Mouse (Mus musculus) midbrain, postnatal 0 days (tissue): ENCODE measurements around the gene Hist1h3i. TPM values are rescaled to one million over a fixed set of nuclear protein-coding genes. Genes with fewer than 3 reads are reported as not detected.
"Not testable (repeated sequence)": the region's sequence is repeated elsewhere in the genome, so short reads cannot be mapped to it uniquely, and the experiment has no call there.

Experiments
- ATAC-seq: fragments of 200-750 bp; cut with Nextera tagmentation; 2 replicates; pipeline ENCODE4 v1.8.0; 2017; ENCODE audit warnings: moderate number of reproducible peaks, mild to moderate bottlenecking, moderate TSS enrichment, moderate library complexity; ENCODE audit not compliant: low FRiP score
- DNase-seq: peaks from one replicate; pipeline ENCODE4 v3.0.0-alpha.2; 2015; ENCODE audit warnings: low spot score
- H3K27ac ChIP-seq: fragments of 300-500 bp; sonication (generic); 2 replicates; pipeline ENCODE4 v1.5.1; 2014; ENCODE audit warnings: low read depth, mild to moderate bottlenecking, low read length, mixed read lengths
- H3K27me3 ChIP-seq: fragments of 300-500 bp; sonication (generic); 2 replicates; pipeline ENCODE4 v1.6.1; 2014; ENCODE audit warnings: low read length, control low read depth, mixed read lengths; ENCODE audit not compliant: insufficient read depth
- H3K36me3 ChIP-seq: fragments of 300-500 bp; sonication (generic); 2 replicates; pipeline ENCODE4 v1.6.1; 2014; ENCODE audit warnings: low read length, control low read depth, mixed read lengths; ENCODE audit not compliant: insufficient read depth
- H3K4me1 ChIP-seq: fragments of 300-500 bp; sonication (generic); 2 replicates; pipeline ENCODE4 v1.6.1; 2014; ENCODE audit warnings: mild to moderate bottlenecking, control low read depth, antibody characterized with exemption, low read length, mixed read lengths; ENCODE audit not compliant: insufficient read depth
- H3K4me2 ChIP-seq: fragments of 300-500 bp; sonication (generic); 2 replicates; pipeline ENCODE4 v1.6.1; 2014; ENCODE audit warnings: low read depth, mild to moderate bottlenecking, low read length, mixed read lengths; ENCODE audit not compliant: poor library complexity, severe bottlenecking
- H3K4me3 ChIP-seq: fragments of 300-500 bp; sonication (generic); 2 replicates; pipeline ENCODE4 v1.5.1; 2014; ENCODE audit warnings: low read depth, mild to moderate bottlenecking, low read length, moderate library complexity
- H3K9ac ChIP-seq: fragments of 300-500 bp; sonication (generic); replicated peaks from 2 replicates; pipeline ENCODE4 v1.6.1; 2014; ENCODE audit warnings: mild to moderate bottlenecking, low read length, moderate library complexity, mixed read lengths; ENCODE audit not compliant: poor library complexity, severe bottlenecking
- H3K9me3 ChIP-seq: fragments of 300-500 bp; sonication (generic); 2 replicates; pipeline ENCODE4 v1.6.1; 2016; ENCODE audit warnings: low read length, control low read depth
- CTCF ChIP-seq: IDR thresholded peaks from 2 replicates; pipeline ENCODE4 v1.5.1; 2016; ENCODE audit warnings: antibody characterized with exemption, mild to moderate bottlenecking
- WGBS: fragments of 180-500 bp; shearing (Covaris S2); extraction: QIAGEN DNeasy Blood & Tissue Kit; methylation state at CpG from one replicate; pipeline ENCODE4 v1.1.7; 2014; 5-methylcytosine and 5-hydroxymethylcytosine counted together
- microRNA-seq: library from miRNA; unstranded; fragments of <30 nt; microRNA quantifications from one replicate; pipeline ENCODE4, GENCODE M21; 2016; ENCODE audit warnings: borderline number of aligned reads
- polyA plus RNA-seq: library from polyadenylated mRNA; unstranded; fragments of >200 nt; fragmentation: Nextera tagmentation; extraction: Ambion mirVana; gene quantifications from 2 replicates; pipeline ENCODE4 v1.2.1, GENCODE M21; 2015
- total RNA-seq: library from RNA; depleted of rRNA; stranded (reverse); fragments of >200 nt; gene quantifications from 2 replicates; pipeline ENCODE4 v1.2.3, GENCODE M21; 2014; rRNA removed

The Hist1h3i gene
- total and polyA plus RNA-seq, 2 experiments from 2014 or later: 10.0 to 525 TPM

DNA sequence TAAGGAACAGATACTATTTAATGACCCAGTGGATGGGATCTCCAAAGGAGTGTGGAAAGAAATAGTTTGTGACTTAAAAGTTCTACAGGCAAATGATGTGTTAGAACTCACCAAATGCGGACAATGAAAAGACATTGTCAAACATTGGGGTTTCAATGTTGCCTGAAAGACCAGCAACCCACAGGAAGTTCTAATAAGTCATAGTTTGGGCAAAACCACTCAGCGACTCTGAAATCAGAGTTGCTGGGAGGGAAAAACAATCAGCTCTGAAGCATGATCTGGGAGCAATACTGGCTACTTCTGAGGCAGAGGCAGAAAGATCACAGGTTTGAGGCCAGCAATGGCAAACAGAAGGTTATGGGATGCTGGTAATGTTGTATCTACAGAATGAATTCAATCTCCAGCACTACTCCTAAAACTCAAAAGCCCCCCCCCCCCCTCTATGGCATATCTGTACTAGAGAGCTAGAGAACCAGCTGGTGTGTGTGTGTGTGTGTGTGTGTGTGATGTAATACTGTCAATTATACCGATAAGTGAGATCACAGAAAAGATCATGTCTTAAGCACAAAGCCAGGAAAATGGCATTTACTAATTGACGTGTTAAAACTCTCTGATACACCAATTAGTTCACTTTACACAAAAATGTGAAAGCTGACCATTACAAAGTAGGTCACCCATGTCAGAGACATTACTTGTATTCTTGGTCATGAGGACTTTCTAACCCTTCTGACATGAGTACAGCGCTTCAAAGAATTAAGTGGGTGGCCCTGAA lies 33.6 kb downstream of the Hist1h3i start:
- peak overlapping the region; percentile 48; the same call in 1 of the 2 replicates for H3K27ac ChIP-seq
- ATAC-seq: no peak
- 6% methylated on average over 5 of the region's 5 CpGs for WGBS
- H3K27me3 ChIP-seq: no peaks in the 10 kb centered on the region
- DNase-seq: peak; percentile 39
- H3K4me2 ChIP-seq: peak overlapping the region; percentile 58
- TF ChIP-seq CTCF: no peak
- no peaks in the 10 kb centered on the region for H3K9me3 ChIP-seq
- peak overlapping the region; percentile 44 for H3K4me3 ChIP-seq
- H3K36me3 ChIP-seq: no peaks in the 10 kb centered on the region
- H3K9ac ChIP-seq: peak overlapping the region; percentile 59
- no peaks in the 10 kb centered on the region for H3K4me1 ChIP-seq

DNA sequence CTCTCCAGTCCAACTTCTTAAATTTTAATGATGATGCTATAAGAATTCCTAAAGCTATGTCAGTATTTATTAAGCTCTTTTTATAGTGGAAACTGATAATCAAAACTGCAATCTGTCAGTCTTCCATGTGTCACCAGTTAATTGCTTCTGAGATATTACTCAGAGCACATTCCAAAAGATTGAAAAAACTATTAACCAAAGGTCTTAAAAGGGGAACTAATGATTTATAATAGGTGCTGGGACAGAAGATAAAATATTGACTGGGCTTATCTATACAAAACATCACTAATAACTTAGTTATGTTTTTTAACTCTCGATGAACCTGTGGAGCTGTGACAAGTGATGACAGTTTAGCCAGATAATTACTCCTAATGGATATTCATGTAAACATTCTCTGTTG lies 38.2 kb downstream of the Hist1h3i start:
- Histone ChIP-seq H3K27me3 (no peaks in the 10 kb centered on the region), H3K9ac (no peak overlapping the region), H3K36me3 (no peaks in the 10 kb centered on the region), H3K9me3 (no peaks in the 10 kb centered on the region), H3K4me1 (no peaks in the 10 kb centered on the region), H3K4me2 (no peak overlapping the region), H3K27ac (no peak overlapping the region), H3K4me3 (no peak overlapping the region)
- TF ChIP-seq CTCF: no peak
- WGBS: 88% methylated on average over 1 of the region's 1 CpGs
- DNase-seq: no peak
- ATAC-seq: no peak

DNA sequence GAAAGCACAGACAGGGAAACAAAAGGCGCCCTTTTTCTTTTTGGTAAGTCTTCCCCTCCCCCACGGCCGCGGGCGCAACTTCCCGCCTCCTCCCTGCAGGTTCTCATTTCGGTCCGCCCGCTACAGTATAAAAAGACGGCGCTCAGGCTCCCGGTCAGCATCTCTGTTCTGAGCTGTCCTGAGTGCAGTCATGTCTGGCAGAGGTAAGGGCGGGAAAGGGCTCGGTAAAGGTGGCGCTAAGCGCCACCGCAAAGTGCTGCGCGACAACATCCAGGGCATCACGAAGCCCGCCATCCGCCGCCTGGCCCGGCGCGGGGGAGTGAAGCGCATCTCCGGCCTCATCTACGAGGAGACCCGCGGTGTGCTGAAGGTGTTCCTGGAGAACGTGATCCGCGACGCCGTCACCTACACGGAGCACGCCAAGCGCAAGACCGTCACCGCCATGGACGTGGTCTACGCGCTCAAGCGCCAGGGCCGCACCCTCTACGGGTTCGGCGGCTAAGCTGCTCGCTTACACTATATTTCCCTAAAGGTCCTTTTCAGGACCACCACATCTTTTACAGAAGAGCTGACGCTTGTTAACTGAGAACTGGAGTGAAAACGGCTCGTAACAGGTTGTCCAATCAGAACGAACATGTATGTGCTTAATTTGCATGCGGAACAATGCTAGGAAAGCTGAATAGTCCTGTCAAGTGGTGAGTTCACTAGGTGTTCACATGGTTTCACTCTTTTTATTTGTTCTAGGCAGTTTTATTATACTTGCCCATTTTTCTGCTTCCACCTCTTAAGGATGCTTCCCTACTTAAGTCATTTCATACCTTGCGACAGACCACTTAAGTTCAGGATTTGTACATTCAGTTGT lies 48.0 kb downstream of the Hist1h3i start, which contains the start of gene Hist1h4j:
Gene Hist1h4j (plus strand): TSS at position 159 of the 862 bp plus-strand sequence.
- not testable (repeated sequence) for H3K27me3 ChIP-seq, H3K9me3 ChIP-seq, H3K36me3 ChIP-seq, H3K4me1 ChIP-seq
- Histone ChIP-seq H3K4me2 (peak within 1 kb of the TSS; percentile 67), H3K4me3 (peak within 1 kb of the TSS; percentile 46), H3K27ac (peak within 1 kb of the TSS; percentile 81), H3K9ac (peak within 1 kb of the TSS; percentile 57)
- ATAC-seq: peak; percentile 88
- DNase-seq: peak; percentile 88
- WGBS: under 1% methylated on average over 40 of the region's 56 CpGs

DNA sequence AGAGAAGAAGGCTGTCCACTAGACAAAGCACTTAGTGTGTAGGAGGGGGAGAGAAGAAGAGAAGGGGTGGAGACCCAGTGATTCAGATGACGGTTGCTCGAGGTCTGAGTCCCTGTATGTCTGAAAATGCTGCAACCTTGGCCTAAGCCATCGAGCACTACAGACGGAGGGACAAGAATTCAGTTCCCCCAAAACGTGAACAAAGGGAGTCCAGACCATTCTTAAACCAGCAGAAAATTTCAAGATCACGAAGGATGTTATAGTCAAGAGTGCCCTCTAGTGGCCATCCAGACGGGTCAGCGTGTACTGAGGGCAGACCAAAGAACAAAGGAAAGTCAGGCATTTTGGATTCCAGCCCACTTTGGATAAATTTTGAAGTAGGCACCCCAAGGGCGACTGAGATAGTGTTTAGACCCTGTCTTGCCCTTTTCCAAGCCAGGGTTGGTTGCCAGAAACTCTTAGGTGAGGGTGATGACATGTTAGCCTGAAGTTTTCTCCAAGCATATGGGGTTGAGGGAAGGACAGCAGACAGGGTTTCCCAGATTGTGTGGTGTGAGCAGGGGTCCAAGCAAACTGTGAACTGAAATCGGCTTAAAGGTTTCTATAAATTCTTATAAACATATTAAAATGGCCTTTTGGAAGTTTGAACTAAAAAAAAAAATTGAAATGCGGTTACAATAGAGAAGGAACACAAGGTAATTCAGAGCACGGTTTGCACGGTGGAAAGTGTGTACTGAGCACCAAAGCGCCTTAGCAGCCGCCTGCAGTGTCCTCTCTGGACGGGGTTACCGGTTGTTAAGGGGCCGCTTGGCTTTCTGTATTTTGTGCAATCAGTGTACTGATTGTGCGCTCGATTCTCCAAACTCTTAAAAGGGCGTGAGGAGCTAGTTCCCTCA lies 48.9 kb downstream of the Hist1h3i start:
- Histone ChIP-seq H3K27ac (peak overlapping the region; percentile 81), H3K27me3 (no peaks in the 10 kb centered on the region), H3K4me1 (no peaks in the 10 kb centered on the region), H3K4me3 (peak overlapping the region; percentile 46), H3K9me3 (no peaks in the 10 kb centered on the region), H3K36me3 (no peaks in the 10 kb centered on the region), H3K4me2 (peak overlapping the region; percentile 67), H3K9ac (peak overlapping the region; percentile 57)
- ATAC-seq (peak; percentile 83), DNase-seq (peak; percentile 96)
- under 1% methylated on average over 21 of the region's 21 CpGs for WGBS
- TF ChIP-seq CTCF: peak; percentile 90

DNA sequence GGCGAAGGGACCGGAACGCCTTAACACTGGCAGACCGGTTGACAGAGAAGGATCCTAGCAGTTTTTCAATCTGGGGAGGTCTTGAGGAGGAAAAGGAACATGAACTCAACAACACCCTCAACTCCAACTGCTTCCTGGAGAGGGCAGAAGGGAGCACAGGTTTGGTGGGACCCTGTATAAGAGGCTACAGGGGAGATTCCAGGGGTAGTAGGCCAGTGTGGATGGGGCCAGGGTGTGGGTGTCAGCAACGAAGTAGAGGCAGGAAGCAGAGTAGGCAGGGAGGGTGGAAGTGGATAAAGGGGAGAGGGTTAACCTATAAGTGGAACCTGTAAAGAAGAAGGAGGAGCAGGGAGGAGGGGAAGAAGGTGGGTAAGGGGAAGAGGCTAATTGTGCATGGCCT lies 49.7 kb downstream of the Hist1h3i start:
- no peak for DNase-seq
- H3K27me3 ChIP-seq: no peaks in the 10 kb centered on the region
- H3K27ac ChIP-seq: peak overlapping the region; percentile 81
- WGBS: 62% methylated on average over 5 of the region's 5 CpGs
- H3K4me3 ChIP-seq: no peak overlapping the region
- H3K36me3 ChIP-seq: no peaks in the 10 kb centered on the region
- no peaks in the 10 kb centered on the region for H3K4me1 ChIP-seq
- TF ChIP-seq CTCF: peak; percentile 39
- peak; percentile 10; the same call in 1 of the 2 replicates for ATAC-seq
- H3K4me2 ChIP-seq: peak overlapping the region; percentile 67
- H3K9ac ChIP-seq: no peak overlapping the region
- H3K9me3 ChIP-seq: no peaks in the 10 kb centered on the region

Small RNAs within 50 kb of the gene (microRNA-seq; reads per million reads assigned to microRNA genes)
- gene Gm19658 (not detected), gene Gm44346 (not detected), gene Gm44454 (not detected), gene Gm44466 (not detected)

Other genes starting within 250 kb of the Hist1h3i start
- not detected in 2 replicates for gene Olfr1366, start 240.6 kb downstream of the Hist1h3i start, total RNA-seq
- gene Olfr1366, start 240.6 kb downstream of the Hist1h3i start, polyA plus RNA-seq: 0.05 and 0.12 TPM in 2 replicates
- not detected in 2 replicates for gene Olfr1535, start 223.5 kb downstream of the Hist1h3i start, total RNA-seq
- gene Olfr1535, start 223.5 kb downstream of the Hist1h3i start, polyA plus RNA-seq: 0.07 and 0.10 TPM in 2 replicates
- not detected in 2 replicates for gene Olfr1364, start 201.6 kb downstream of the Hist1h3i start, total RNA-seq
- gene Olfr1364, start 201.6 kb downstream of the Hist1h3i start, polyA plus RNA-seq: not detected in 2 replicates
- not detected in 2 replicates for gene Olfr1362, start 169.3 kb downstream of the Hist1h3i start, total RNA-seq
- gene Olfr1362, start 169.3 kb downstream of the Hist1h3i start, polyA plus RNA-seq: not detected in 2 replicates
- not detected in 2 replicates for gene Olfr11, start 140.9 kb downstream of the Hist1h3i start, total RNA-seq
- not detected in 2 replicates for gene Olfr11, start 140.9 kb downstream of the Hist1h3i start, polyA plus RNA-seq
- gene Olfr1361, start 120.0 kb downstream of the Hist1h3i start, total RNA-seq: not detected in 2 replicates
- gene Olfr1361, start 120.0 kb downstream of the Hist1h3i start, polyA plus RNA-seq: not detected in 2 replicates
- not detected in 2 replicates for gene Olfr1360, start 106.0 kb downstream of the Hist1h3i start, total RNA-seq
- gene Olfr1360, start 106.0 kb downstream of the Hist1h3i start, polyA plus RNA-seq: not detected in 2 replicates
- not detected in 2 replicates for gene Olfr1359, start 85.3 kb downstream of the Hist1h3i start, total RNA-seq
- not detected in 2 replicates for gene Olfr1359, start 85.3 kb downstream of the Hist1h3i start, polyA plus RNA-seq
- gene Hist1h2bl, start 67.2 kb downstream of the Hist1h3i start, total RNA-seq: 87.0 and 175 TPM in 2 replicates
- gene Hist1h2bl, start 67.2 kb downstream of the Hist1h3i start, polyA plus RNA-seq: not detected in 2 replicates
- 253 and 398 TPM in 2 replicates for gene Hist1h2ai, start 66.9 kb downstream of the Hist1h3i start, total RNA-seq
- 3.2 and 3.5 TPM in 2 replicates for gene Hist1h2ai, start 66.9 kb downstream of the Hist1h3i start, polyA plus RNA-seq
- 258 and 532 TPM in 2 replicates for gene Hist1h3h, start 65.7 kb downstream of the Hist1h3i start, total RNA-seq
- gene Hist1h3h, start 65.7 kb downstream of the Hist1h3i start, polyA plus RNA-seq: 2.0 TPM in 1 of 2 replicates, not detected in the other
- gene Hist1h2bm, start 61.3 kb downstream of the Hist1h3i start, total RNA-seq: 201 and 468 TPM in 2 replicates
- 0.39 and 0.51 TPM in 2 replicates for gene Hist1h2bm, start 61.3 kb downstream of the Hist1h3i start, polyA plus RNA-seq
- gene Hist1h4j, start 48.3 kb downstream of the Hist1h3i start, total RNA-seq: 304 and 479 TPM in 2 replicates
- 0.32 TPM in 1 of 2 replicates, not detected in the other for gene Hist1h4j, start 48.3 kb downstream of the Hist1h3i start, polyA plus RNA-seq
- 386 and 434 TPM in 2 replicates for gene Hist1h4k, start 32.9 kb downstream of the Hist1h3i start, total RNA-seq
- 0.80 and 2.1 TPM in 2 replicates for gene Hist1h4k, start 32.9 kb downstream of the Hist1h3i start, polyA plus RNA-seq
- 254 and 276 TPM in 2 replicates for gene Hist1h2ak, start 29.5 kb downstream of the Hist1h3i start, total RNA-seq
- gene Hist1h2ak, start 29.5 kb downstream of the Hist1h3i start, polyA plus RNA-seq: 2.4 and 4.6 TPM in 2 replicates
- 212 and 326 TPM in 2 replicates for gene Hist1h2bn, start 29.2 kb downstream of the Hist1h3i start, total RNA-seq
- gene Hist1h2bn, start 29.2 kb downstream of the Hist1h3i start, polyA plus RNA-seq: not detected in 2 replicates
- gene Hist1h1b, start 2.7 kb downstream of the Hist1h3i start, total RNA-seq: 54.7 and 116 TPM in 2 replicates
- 2.0 TPM in 2 replicates for gene Hist1h1b, start 2.7 kb downstream of the Hist1h3i start, polyA plus RNA-seq
- gene Hist1h2an, start 3.8 kb upstream of the Hist1h3i start, total RNA-seq: 145 and 318 TPM in 2 replicates
- not detected in 2 replicates for gene Hist1h2an, start 3.8 kb upstream of the Hist1h3i start, polyA plus RNA-seq
- gene Hist1h2bp, start 4.1 kb upstream of the Hist1h3i start, total RNA-seq: 41.9 and 77.2 TPM in 2 replicates
- gene Hist1h2bp, start 4.1 kb upstream of the Hist1h3i start, polyA plus RNA-seq: 0.48 and 0.76 TPM in 2 replicates
- gene Hist1h2bq, start 26.8 kb upstream of the Hist1h3i start, total RNA-seq: 213 and 311 TPM in 2 replicates
- gene Hist1h2bq, start 26.8 kb upstream of the Hist1h3i start, polyA plus RNA-seq: 2.7 and 3.8 TPM in 2 replicates
- gene Hist1h2ao, start 27.1 kb upstream of the Hist1h3i start, total RNA-seq: not detected in 2 replicates
- not detected in 2 replicates for gene Hist1h2ao, start 27.1 kb upstream of the Hist1h3i start, polyA plus RNA-seq
- gene Hist1h4m, start 28.4 kb upstream of the Hist1h3i start, total RNA-seq: 2.3 TPM in 1 of 2 replicates, not detected in the other
- gene Hist1h4m, start 28.4 kb upstream of the Hist1h3i start, polyA plus RNA-seq: 1.8 TPM in 1 of 2 replicates, not detected in the other
- gene Hist1h4n, start 48.8 kb upstream of the Hist1h3i start, total RNA-seq: 1,387 and 1,972 TPM in 2 replicates
- 1.7 and 2.3 TPM in 2 replicates for gene Hist1h4n, start 48.8 kb upstream of the Hist1h3i start, polyA plus RNA-seq
- 409 and 620 TPM in 2 replicates for gene Hist1h2ap, start 50.1 kb upstream of the Hist1h3i start, total RNA-seq
- 282 and 299 TPM in 2 replicates for gene Hist1h2ap, start 50.1 kb upstream of the Hist1h3i start, polyA plus RNA-seq
- 112 and 283 TPM in 2 replicates for gene Hist1h2br, start 50.4 kb upstream of the Hist1h3i start, total RNA-seq
- gene Hist1h2br, start 50.4 kb upstream of the Hist1h3i start, polyA plus RNA-seq: 3.0 and 4.0 TPM in 2 replicates
- 8.1 and 9.8 TPM in 2 replicates for gene Zfp184, start 161.7 kb upstream of the Hist1h3i start, total RNA-seq
- 7.5 and 8.4 TPM in 2 replicates for gene Zfp184, start 161.7 kb upstream of the Hist1h3i start, polyA plus RNA-seq
- gene Pom121l2, start 197.8 kb upstream of the Hist1h3i start, total RNA-seq: 0.05 and 0.90 TPM in 2 replicates
- not detected in 2 replicates for gene Pom121l2, start 197.8 kb upstream of the Hist1h3i start, polyA plus RNA-seq
- 0.09 and 1.6 TPM in 2 replicates for gene Prss16, start 226.4 kb upstream of the Hist1h3i start, total RNA-seq
- not detected in 2 replicates for gene Prss16, start 226.4 kb upstream of the Hist1h3i start, polyA plus RNA-seq